Mouse (Mus musculus) heart, embryonic 15.5 days (tissue): Measurements from ENCODE around the gene Sardh. TPM values are rescaled to one million over a fixed set of nuclear protein-coding genes. Genes with fewer than 3 reads are reported as not detected.

Source experiments
- ATAC-seq: fragments of 200-750 bp; cut with Nextera tagmentation; replicated peaks from 2 replicates; pipeline ENCODE4 v1.8.0; 2017; ENCODE audit warnings: low read depth, moderate TSS enrichment; ENCODE audit not compliant: insufficient number of reproducible peaks, insufficient read depth, low FRiP score
- H3K27ac ChIP-seq: fragments of 300-500 bp; sonication (generic); 2 replicates; pipeline ENCODE4 v1.5.1; 2015; ENCODE audit warnings: mild to moderate bottlenecking, inconsistent platforms
- H3K27me3 ChIP-seq: fragments of 300-500 bp; sonication (generic); 2 replicates; pipeline ENCODE4 v1.6.1; 2015; ENCODE audit warnings: inconsistent platforms
- H3K36me3 ChIP-seq: fragments of 300-500 bp; sonication (generic); 2 replicates; pipeline ENCODE4 v1.6.1; 2015; ENCODE audit warnings: mild to moderate bottlenecking, inconsistent platforms
- H3K4me1 ChIP-seq: fragments of 300-500 bp; sonication (generic); replicated peaks from 2 replicates; pipeline ENCODE4 v1.6.1; 2015; ENCODE audit warnings: inconsistent platforms
- H3K4me2 ChIP-seq: fragments of 300-500 bp; sonication (generic); 2 replicates; pipeline ENCODE4 v1.6.1; 2015; ENCODE audit warnings: inconsistent platforms, mild to moderate bottlenecking, moderate library complexity
- H3K4me3 ChIP-seq: fragments of 300-500 bp; sonication (generic); 2 replicates; pipeline ENCODE4 v1.5.1; 2015; ENCODE audit warnings: mild to moderate bottlenecking, inconsistent platforms
- H3K9ac ChIP-seq: fragments of 300-500 bp; sonication (generic); 2 replicates; pipeline ENCODE4 v1.6.1; 2015; ENCODE audit warnings: mild to moderate bottlenecking, inconsistent platforms
- H3K9me3 ChIP-seq: fragments of 300-500 bp; sonication (generic); replicated peaks from 2 replicates; pipeline ENCODE4 v1.6.1; 2016; ENCODE audit warnings: inconsistent platforms
- WGBS: fragments of 180-500 bp; shearing (Covaris S2); methylation state at CpG from one replicate; pipeline ENCODE4 v1.1.7; 2015; ENCODE audit warnings: mixed read lengths; 5-methylcytosine and 5-hydroxymethylcytosine counted together
- polyA plus RNA-seq: library from polyadenylated mRNA; unstranded; fragments of >200 nt; fragmentation: Nextera tagmentation; extraction: Ambion mirVana; gene quantifications from 2 replicates; pipeline ENCODE4 v1.2.1, GENCODE M21; 2015

Sardh gene
- polyA plus RNA-seq, 1 experiment from 2014 or later, result 18.7 TPM

DNA sequence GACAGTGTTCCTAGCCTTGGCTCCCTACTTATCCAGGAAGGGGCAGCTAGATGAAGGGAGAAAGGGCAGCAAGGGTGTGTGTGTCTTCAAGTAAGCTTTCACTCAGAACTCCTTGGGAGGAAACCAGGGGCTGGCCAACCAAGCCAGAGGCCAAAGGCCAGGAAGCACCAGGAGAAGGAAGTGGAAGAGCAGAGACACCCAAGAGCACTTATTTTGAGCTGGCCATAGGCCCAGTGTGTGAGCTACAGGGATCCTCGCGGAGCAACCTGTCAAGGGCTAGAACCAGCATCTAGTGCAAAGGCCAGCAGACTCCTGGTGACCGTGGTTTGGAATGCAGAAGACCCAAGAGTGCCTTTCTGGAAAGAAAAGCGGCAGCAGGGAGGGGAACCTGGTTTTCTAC, 14.8 kb upstream of the Sardh start:
- ATAC-seq, result no peak
- Histone ChIP-seq H3K27ac (no peak overlapping the region), H3K36me3 (no peaks in the 10 kb centered on the region; the same call in 1 of the 2 replicates), H3K4me3 (no peak overlapping the region), H3K27me3 (no peaks in the 10 kb centered on the region), H3K4me1 (peaks cover 7% of the 10 kb centered on the region), H3K9me3 (no peaks in the 10 kb centered on the region), H3K9ac (no peak overlapping the region), H3K4me2 (no peak overlapping the region)
- 82% methylated on average over 4 of the region's 4 CpGs for WGBS

DNA sequence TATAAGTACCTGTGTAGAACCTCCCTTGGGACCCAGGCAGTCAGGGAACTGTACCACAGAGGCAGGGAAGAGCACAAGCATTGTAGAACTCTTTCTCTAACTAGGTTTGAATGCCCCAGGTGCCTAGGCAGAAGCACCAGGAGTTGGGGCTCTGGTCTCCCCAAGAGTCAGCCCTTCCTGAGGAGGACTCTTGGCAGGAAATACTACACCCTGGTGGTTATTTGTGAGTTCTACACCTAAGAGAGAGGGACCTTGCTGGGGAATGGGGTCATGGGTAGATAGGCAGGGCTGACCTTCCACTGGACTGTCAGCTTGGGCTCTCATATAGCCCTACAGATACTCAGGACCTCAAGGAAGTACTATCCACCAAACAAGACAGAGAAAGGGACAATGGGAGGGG, 3.3 kb upstream of the Sardh start:
- Histone ChIP-seq H3K27me3 (no peaks in the 10 kb centered on the region), H3K9ac (no peak overlapping the region), H3K36me3 (no peaks in the 10 kb centered on the region), H3K4me2 (no peak overlapping the region), H3K9me3 (no peaks in the 10 kb centered on the region), H3K27ac (no peak overlapping the region), H3K4me3 (no peak overlapping the region), H3K4me1 (peaks cover 16% of the 10 kb centered on the region)
- no peak for ATAC-seq

DNA sequence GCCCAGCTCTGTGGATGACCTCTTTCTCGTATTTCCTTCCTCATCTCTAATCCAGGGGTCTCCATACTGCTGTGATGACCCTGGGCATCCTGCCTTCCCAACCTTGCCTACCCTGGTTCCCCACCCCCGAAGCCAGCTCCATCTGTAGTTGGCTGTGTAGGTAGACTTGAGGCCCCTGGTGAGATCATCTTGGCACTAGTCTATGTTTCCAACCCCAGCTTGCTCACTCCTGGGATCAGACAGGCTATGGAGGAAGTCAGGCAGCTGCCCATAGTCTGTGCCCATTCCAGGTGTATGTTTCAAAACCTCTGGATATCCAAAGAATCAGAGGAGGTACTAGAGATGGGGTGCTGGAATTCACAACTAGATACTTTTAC, 662 bp downstream of the Sardh start:
- H3K27ac ChIP-seq, result peak overlapping the region; percentile 83
- H3K4me1 ChIP-seq, result peaks cover 25% of the 10 kb centered on the region
- peak overlapping the region; percentile 51; the same call in 1 of the 2 replicates for H3K9ac ChIP-seq
- H3K36me3 ChIP-seq, result no peaks in the 10 kb centered on the region
- H3K27me3 ChIP-seq, result no peaks in the 10 kb centered on the region
- no peaks in the 10 kb centered on the region for H3K9me3 ChIP-seq
- peak overlapping the region; percentile 22; the same call in 1 of the 2 replicates for H3K4me3 ChIP-seq
- H3K4me2 ChIP-seq, result peak overlapping the region; percentile 60
- peak; percentile 67 for ATAC-seq
- 25% methylated on average over 2 of the region's 2 CpGs for WGBS

DNA sequence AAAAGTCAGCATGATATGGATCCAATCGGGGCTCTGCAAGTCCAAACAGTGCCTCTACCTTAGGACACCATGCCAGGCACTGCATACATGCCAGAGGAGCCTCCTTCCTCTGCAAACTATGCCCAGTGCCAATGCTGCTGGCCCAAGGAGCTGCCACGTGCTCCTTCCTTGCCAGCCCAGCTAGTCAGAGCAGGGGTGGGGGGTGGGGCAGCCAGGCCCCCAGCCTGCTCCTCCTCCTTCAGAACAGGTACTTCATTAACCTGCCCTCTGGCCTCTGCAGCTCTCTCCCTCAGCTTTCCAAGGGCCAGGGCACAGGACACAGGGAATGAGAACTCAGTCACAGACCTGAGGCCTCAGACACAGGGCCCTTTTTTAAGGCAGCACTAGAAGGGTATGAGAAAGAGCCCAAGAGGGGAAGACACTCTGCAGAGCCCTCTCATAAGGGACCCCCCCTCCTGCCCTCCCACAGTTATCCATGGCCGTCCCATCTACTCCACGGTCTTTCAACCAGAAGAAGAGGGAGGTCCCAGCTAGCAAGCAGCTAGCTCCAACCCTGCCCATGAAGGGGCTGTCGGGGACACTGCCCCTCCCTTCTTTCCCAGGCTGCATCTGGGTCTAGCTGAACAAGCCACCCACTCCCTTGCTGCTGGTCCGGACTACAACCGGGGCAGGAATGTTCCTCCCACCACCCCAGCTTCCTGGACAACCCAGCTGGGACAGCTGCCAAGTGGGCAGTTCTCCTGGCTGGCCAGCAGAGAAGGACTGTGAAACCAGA, 1.2 kb downstream of the Sardh start:
- no peaks in the 10 kb centered on the region for H3K36me3 ChIP-seq
- H3K4me3 ChIP-seq, result peak overlapping the region; percentile 22
- peak overlapping the region; percentile 60 for H3K4me2 ChIP-seq
- no peaks in the 10 kb centered on the region for H3K27me3 ChIP-seq
- ATAC-seq, result peak; percentile 92
- H3K4me1 ChIP-seq, result peaks cover 25% of the 10 kb centered on the region
- H3K9me3 ChIP-seq, result no peaks in the 10 kb centered on the region
- H3K9ac ChIP-seq, result peak overlapping the region; percentile 51
- 19% methylated on average over 7 of the region's 7 CpGs for WGBS
- H3K27ac ChIP-seq, result peak overlapping the region; percentile 83

DNA sequence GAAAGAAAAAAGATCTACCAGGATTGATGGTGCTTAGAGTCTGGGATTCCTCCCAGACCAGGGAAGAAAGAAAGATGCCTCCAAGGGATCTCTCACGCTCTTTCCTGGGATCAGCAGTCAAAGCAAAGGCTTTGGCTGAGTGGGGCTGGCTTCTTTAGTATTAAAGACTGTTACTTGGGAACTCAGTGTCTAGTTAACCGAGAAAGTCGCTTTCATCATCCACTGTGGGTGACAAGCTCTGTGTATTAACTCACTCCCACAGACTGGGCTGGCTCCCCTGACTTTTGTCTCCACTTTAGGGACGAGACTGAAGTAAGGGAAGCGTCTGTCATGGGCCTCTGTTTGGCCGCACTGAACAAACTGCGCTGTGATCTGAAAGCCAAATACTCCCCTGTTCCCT, 2.2 kb downstream of the Sardh start:
- H3K4me1 ChIP-seq, result peaks cover 25% of the 10 kb centered on the region
- WGBS, result 59% methylated on average over 7 of the region's 7 CpGs
- no peaks in the 10 kb centered on the region for H3K36me3 ChIP-seq
- no peak for ATAC-seq
- H3K4me3 ChIP-seq, result peak overlapping the region; percentile 11; the same call in 1 of the 2 replicates
- no peaks in the 10 kb centered on the region for H3K27me3 ChIP-seq
- no peak overlapping the region for H3K27ac ChIP-seq
- H3K9ac ChIP-seq, result 0 out of 2 replicates have a peak overlapping the region, but pooled peaks have one; percentile 51
- H3K4me2 ChIP-seq, result peak overlapping the region; percentile 60
- no peaks in the 10 kb centered on the region for H3K9me3 ChIP-seq

DNA sequence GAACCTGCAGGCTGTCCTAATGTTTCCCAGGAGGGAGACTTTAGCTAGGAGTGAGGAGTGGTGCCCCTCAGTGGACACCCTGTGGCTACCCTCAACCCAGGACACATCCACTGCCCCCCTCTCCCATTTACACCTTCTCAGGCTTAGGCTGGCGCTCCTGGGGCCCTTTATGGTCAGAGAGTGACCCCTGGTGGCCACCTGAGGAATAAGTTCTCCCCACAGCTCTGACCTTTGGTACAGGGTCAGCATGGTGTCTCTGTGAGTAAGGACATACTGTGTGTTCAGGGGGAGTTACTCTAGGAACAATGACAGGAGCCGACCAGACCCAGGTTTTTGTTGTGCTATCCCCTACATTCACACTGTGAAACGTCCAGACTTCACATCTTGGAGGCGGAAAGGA, 10.8 kb downstream of the Sardh start:
- no peak overlapping the region for H3K27ac ChIP-seq
- ATAC-seq, result no peak
- H3K4me1 ChIP-seq, result peaks cover 10% of the 10 kb centered on the region
- no peaks in the 10 kb centered on the region for H3K9me3 ChIP-seq
- no peaks in the 10 kb centered on the region for H3K27me3 ChIP-seq
- H3K9ac ChIP-seq, result no peak overlapping the region
- no peaks in the 10 kb centered on the region for H3K36me3 ChIP-seq
- no peak overlapping the region for H3K4me3 ChIP-seq
- WGBS, result 31% methylated on average over 4 of the region's 4 CpGs
- no peak overlapping the region for H3K4me2 ChIP-seq

DNA sequence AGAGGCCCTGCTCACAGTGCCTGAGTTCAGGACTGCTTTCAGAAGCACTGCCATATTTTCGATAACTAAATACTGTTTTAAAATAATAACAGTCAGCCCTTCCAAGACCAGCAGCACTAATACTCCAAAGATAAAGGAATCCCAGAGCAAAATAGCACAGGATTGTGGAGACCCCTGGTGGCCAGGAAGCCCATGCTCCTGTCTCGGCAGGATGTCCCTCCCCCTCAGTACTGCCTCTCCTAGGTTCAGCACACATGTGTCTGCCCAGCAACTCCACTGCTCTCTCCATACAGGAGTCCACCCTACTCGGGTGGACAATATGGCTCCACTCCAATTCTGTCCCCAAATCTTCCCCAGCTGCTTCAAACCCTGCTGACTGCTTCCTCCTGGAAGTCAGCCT, 12.4 kb downstream of the Sardh start:
- WGBS, result 23% methylated on average over 3 of the region's 3 CpGs
- Histone ChIP-seq H3K27me3 (no peaks in the 10 kb centered on the region), H3K9ac (no peak overlapping the region), H3K4me1 (peaks cover 19% of the 10 kb centered on the region), H3K36me3 (no peaks in the 10 kb centered on the region), H3K4me2 (no peak overlapping the region), H3K9me3 (no peaks in the 10 kb centered on the region), H3K4me3 (no peak overlapping the region), H3K27ac (no peak overlapping the region)
- no peak for ATAC-seq

DNA sequence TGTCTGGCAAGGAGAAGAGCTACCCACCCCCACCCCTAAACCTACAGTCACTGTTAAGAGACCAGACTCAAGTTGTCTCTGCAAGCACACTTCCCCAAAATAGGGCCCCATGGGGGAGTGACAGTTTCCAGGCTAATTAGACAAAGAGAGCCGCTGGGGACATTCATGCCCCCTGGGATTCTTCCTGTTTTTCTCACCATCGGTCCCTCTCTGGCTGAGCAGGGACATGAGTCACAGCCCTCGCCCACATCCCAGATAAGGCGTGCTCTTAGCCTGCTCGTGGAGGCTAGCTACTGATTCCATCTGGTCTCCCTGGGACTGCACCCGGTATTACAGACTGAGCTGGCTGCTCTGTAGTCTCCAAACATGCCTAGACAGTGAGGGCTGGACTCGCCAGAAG, 15.8 kb downstream of the Sardh start:
- no peaks in the 10 kb centered on the region for H3K27me3 ChIP-seq
- H3K9ac ChIP-seq, result no peak overlapping the region
- H3K4me3 ChIP-seq, result no peak overlapping the region
- H3K27ac ChIP-seq, result peak overlapping the region; percentile 28
- H3K4me2 ChIP-seq, result no peak overlapping the region
- H3K9me3 ChIP-seq, result no peaks in the 10 kb centered on the region
- peaks cover 19% of the 10 kb centered on the region for H3K4me1 ChIP-seq
- WGBS, result 11% methylated on average over 7 of the region's 7 CpGs
- ATAC-seq, result peak; percentile 43; the same call in 1 of the 2 replicates
- no peaks in the 10 kb centered on the region for H3K36me3 ChIP-seq

DNA sequence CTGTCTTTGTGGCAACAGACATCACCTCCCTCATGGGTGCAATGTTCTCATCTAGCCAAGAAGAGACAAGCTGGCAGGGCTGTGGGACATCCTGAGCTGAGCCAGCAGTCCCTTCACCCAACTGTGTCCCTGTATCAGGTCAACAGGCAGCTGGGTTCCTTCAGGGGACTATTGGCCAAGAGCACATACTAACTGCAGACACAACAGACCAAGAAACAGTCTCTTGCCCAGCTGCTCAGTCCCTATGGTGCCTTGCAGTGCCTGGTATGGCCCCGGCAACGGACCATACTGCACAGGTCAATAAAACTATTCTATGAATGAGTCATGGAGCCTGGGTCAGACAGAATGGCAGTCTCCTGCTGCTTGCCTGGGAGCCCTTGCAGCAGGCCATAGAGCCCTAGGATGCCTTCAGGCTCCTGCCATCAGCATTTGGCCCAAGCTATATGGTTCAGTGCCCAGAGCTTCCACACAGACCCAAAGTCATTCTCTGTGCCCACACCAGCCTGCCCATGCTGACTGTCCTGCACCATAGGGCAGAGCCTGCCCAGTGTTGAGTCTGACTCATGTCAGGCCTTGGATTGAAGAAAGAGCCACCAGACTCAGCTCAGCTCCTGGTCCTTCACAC, 18.5 kb downstream of the Sardh start:
- 92% methylated on average over 2 of the region's 2 CpGs for WGBS

DNA sequence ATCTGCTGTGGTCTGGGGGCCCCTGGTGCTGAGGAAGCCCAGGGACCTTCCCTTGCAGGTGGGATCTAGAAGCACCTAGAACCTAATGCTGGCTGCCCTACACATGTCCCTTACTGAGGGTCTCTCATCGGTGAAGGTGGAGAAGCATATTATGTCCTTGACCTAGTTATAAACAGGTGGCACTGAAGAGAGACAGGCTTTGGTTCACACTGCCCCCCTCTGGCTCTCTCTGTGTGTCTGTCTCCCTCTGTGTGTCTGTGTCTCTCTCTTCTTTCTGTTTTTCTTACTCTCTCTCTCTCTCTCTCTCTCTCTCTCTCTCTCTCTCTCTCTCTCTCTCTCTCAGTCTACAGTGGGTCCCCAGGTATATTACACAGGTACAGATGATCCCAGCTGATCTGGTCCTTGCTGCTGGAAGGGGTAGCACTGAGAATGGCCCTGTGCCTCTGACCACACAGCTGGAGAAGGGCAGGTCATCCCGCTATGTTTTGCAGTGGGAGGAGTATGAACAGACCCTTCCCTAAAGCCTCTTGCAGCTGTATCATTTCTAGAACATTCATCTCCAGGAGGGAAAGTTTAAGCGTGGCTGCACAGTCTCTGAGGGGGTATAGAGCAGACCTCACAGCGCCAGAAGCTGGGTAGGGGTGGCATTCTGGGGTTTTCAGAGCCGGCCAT, 19.2 kb downstream of the Sardh start:
- no peak for ATAC-seq
- Histone ChIP-seq H3K27ac (no peak overlapping the region), H3K9me3 (no peaks in the 10 kb centered on the region), H3K4me2 (no peak overlapping the region), H3K9ac (0 out of 2 replicates have a peak overlapping the region, but pooled peaks have one; percentile 5), H3K36me3 (no peaks in the 10 kb centered on the region), H3K4me1 (peaks cover 23% of the 10 kb centered on the region), H3K4me3 (no peak overlapping the region), H3K27me3 (no peaks in the 10 kb centered on the region)
- WGBS, result 76% methylated on average over 5 of the region's 5 CpGs

More for the DNA sequence above, 18.5 kb downstream of the Sardh start:
- Histone ChIP-seq H3K9me3 (no peaks in the 10 kb centered on the region), H3K9ac (no peak overlapping the region), H3K4me1 (peaks cover 23% of the 10 kb centered on the region), H3K4me3 (no peak overlapping the region), H3K27ac (no peak overlapping the region), H3K4me2 (no peak overlapping the region), H3K27me3 (no peaks in the 10 kb centered on the region), H3K36me3 (no peaks in the 10 kb centered on the region)
- no peak for ATAC-seq

DNA sequence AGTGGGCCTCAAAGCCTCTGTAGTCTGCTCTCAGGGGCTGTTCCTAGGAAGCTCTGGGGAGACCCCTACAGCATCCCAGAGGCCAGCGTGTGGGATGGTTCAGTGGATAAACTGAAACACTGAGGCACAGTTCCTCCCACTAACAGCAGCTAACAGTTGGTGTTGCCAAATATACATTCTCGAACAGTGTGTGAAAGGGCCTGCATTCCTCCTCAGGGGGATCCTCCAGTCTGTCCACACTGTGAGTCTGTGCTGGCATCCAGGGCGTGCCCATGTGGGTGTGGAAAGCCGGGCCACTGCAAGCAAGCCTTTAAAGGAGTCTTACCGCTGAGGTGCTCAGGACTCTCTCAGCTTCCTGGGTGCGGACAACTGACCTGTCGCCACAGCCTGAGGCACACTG, 21.6 kb downstream of the Sardh start:
- peak; percentile 47; the same call in 1 of the 2 replicates for ATAC-seq
- no peaks in the 10 kb centered on the region for H3K36me3 ChIP-seq
- H3K9ac ChIP-seq, result no peak overlapping the region
- 58% methylated on average over 7 of the region's 7 CpGs for WGBS
- H3K4me1 ChIP-seq, result peaks cover 5% of the 10 kb centered on the region
- H3K27ac ChIP-seq, result no peak overlapping the region
- H3K27me3 ChIP-seq, result no peaks in the 10 kb centered on the region
- no peaks in the 10 kb centered on the region for H3K9me3 ChIP-seq
- H3K4me2 ChIP-seq, result no peak overlapping the region
- H3K4me3 ChIP-seq, result no peak overlapping the region
